Mouse (Mus musculus): ENCODE measurements at regions not wholly inside any gene's neighbourhood (a gene's known extent, or its start where the extent isn't known, plus 50 kb on each side); places are given as distances from the start of the nearest gene placed in this dataset.
"Not testable (repeated sequence)": the region's sequence is repeated elsewhere in the genome, so short reads cannot be mapped to it uniquely, and the experiment has no call there.

DNA sequence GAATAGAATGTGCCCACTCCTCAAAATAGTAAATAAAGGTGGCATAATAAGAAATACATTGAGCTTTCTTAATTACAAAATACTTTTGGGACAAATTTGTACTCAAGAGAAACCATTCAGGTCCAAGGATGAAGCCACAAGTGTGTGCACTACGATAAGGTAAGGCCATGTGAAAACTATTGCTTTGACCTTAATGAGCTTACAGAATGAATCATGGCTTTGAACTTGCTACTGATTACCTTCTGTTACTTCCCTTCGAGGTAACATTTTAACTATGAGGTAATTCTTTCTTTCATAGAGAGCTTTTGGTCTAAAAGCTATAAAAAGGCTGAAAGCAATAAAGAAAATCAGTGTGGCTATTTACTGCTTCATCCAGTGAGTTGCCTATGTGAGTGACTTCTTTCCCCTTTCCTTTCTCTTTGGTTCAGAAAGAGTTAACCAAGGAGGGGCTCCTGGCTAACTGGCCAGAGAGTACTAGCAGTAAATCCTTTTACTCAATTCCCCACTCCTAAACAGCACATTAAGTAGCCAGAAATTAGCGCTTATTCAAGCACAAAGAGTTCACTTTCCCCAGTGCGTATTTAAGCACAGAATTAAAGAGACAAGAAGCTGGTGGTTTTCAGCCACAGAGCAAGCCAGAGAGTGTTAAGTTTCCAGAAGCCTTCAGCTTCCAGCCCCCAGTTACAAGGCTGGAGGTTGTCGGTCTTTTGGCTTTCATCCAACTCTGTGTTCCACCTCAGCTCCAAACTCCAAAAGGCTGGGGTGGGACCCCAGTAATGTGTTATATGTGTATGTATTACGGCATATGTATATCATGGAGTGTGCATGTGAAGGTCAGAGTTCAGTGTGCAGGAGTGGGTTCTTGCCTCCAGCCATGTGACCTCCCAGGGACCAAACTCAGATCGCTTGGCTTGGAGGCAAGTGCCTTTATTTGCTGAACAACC, 194.3 kb upstream of the Gm10131 start:
- DNase-seq (ENCODE audit: low spot score in 2 of 2), result no peak

DNA sequence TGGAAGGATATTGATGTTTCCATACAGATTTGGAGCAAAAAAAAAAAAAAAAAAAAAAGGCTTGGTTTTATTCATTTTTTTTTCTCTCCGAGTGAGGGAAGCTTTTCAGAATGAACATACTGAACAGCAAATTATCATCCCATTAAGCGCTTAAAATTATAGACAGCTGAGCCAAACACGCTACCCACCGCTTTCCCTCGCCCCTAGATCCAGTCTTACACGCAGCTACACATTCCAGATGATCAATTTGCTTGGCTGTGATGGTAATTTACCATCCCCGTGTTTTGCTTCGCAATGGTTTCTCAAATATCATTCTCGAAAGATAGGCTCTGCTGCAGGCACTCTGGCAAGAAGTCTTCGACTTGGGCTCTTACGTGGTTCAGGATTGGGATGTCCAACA, 192.3 kb upstream of the Gm10131 start:
- no peak for DNase-seq (ENCODE audit: low spot score in 2 of 2)

GRCm38 (mm10) chr8:34300331-34300903, 188.9 kb upstream of the Gm10131 start:
- DNase-seq (ENCODE audit: low spot score in 2 of 2), result no peak

DNA sequence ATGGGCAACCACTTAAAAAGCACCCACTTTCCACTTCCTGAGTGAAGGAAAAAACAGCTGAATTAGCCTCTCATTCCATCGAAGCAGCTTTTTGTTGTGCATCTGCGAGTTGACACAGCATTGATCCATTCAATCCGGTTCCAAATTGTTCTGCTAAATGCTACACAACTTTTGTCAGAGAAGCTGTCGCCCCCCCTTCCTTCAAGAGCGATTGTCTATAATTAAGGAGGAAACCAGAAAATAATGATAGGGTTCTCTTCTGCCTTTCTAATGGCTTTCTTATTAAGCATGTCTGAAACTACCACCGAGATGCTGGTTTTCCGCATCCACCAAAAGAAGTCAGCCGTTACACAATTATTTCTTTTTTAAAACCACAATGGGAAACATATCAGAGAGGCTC, 183.2 kb upstream of the Gm10131 start:
- DNase-seq (ENCODE audit: low spot score in 2 of 2), result no peak

DNA sequence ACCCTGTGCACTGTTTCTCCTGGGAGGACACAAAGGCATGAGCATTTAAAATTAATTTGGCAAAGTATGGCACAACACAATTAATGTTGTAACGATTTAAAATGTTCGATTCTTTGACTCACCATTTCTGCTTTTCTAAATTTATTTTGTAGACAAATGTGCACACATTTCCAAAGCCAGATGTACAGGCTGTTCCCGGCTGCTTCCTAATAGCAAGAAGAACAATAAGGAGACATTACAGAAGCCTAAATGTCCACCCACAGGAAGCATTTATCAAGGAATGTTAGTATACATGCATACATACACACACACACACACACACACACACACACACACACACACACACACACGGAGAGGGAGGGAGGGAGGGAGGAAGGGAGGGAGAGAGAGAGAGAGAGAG, 179.1 kb upstream of the Gm10131 start:
- no peak for DNase-seq (ENCODE audit: low spot score in 2 of 2)

DNA sequence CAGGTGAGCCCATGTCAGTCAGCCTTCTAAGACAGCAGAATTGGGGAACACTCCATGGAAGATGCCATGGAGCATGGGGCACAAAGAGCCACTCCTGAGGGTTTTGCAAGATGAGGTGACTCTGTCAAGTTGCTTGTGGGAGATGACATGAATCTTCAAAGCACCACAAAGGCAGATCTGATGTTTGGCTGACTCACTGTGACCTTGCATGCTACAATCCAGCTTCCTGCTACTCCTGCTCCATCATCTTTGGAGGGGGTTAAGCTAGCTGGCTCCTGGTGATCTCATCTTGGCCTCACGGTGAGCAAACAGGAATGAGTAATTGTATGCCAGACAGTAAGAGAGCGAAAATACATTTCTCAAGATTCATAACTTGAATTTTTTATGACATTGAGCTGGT, 176.3 kb upstream of the Gm10131 start:
- DNase-seq (ENCODE audit: low spot score in 2 of 2), result no peak

DNA sequence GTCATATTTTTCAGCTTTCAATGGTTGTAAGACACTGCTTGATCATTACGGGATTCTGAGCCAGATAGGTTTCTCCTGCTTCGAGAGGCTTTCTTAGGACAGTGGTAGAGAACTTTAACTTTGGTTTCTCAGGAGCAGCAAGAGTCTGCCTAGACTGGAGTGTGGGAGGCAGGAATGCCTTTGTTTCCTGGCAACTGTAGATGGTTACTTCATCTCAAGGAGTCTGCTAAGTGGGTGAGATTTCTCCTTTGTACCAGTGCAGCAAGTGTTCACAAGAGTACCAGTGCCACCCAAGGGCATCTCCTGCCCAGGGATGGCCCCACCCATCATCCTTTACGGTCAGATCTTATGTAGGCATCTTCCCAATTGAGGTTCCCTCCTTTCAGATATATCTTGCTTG, 173.0 kb upstream of the Gm10131 start:
- DNase-seq (ENCODE audit: low spot score in 2 of 2), result no peak

- DNase-seq (ENCODE audit: low spot score in 2 of 2), result no peak
Observed at GRCm38 (mm10) chr8:34280433-34280832, 168.9 kb upstream of the Gm10131 start.

DNA sequence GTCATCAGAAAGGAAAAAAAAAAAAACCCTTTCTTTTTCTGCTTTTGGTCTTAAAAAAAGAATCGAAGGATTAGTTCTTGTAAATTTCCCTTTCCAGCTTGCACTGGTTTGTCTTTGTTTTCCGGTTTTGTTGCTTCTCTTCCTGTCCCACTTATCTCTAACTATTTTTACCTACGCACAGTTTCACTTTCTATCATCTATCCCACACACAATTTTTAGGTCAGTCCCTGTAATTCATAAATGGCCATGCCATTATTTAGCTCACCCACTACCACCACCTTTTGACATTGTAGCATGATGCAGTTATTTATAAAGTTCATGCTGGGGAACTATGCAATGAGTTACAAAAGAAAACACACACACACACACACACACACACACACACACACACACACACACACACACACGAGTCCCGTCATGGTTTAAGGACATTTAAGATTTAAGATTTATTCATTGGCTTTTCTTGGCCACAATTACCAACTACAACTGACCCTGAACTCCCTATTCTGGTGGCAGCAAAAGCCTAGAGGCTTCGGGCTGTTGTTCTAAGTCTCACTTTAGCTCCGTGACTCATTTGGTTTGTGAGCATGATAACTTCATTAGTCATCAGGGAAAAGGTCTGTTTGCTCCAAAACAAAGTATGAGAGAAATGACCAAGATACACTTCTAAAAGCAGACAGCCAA, 164.6 kb upstream of the Gm10131 start:
- DNase-seq (ENCODE audit: low spot score in 2 of 2), result no peak

DNA sequence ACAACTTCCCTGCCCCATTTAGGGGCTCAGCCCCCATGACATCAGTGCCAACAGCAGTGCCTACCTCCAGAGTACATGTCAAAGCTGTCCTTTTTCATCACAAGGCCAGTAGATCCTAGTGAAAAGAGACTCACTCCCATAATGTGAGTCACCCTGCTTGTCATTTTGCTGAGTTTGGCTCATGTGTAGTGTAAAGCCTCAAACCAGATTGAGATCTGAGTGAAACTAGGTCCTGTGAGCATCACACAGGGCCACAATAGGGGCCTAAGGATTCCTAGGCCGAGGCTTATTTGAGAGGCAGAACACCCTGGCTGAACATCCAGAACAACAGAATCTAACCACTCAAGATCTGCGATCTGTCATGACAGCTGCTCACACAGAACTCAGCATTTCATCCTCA, 163.3 kb upstream of the Gm10131 start:
- DNase-seq (ENCODE audit: low spot score in 2 of 2), result not testable (repeated sequence)

DNA sequence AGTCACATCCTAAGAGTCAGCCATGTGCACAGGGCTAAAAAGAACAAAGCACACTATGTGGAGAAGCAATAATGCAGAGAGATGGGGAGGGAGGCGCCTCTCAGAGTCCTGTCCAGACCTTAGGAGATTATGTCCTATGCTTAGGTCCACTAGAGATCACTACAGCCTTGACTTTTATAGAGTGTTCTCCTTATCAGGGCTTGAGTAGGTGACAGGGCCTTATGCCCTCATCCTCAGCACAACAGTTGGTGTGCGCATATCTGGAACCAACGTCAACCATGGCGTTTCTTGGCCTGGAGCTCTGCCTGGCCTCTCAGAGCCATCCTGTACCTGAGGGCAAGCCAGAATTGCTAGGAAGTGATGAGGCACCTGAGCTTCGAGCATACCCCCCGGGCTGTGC, 162.6 kb upstream of the Gm10131 start:
- DNase-seq (ENCODE audit: low spot score in 2 of 2), result no peak

GRCm38 (mm10) chr8:34269848-34270247, 158.3 kb upstream of the Gm10131 start:
- no peak for DNase-seq (ENCODE audit: low spot score in 2 of 2)

DNA sequence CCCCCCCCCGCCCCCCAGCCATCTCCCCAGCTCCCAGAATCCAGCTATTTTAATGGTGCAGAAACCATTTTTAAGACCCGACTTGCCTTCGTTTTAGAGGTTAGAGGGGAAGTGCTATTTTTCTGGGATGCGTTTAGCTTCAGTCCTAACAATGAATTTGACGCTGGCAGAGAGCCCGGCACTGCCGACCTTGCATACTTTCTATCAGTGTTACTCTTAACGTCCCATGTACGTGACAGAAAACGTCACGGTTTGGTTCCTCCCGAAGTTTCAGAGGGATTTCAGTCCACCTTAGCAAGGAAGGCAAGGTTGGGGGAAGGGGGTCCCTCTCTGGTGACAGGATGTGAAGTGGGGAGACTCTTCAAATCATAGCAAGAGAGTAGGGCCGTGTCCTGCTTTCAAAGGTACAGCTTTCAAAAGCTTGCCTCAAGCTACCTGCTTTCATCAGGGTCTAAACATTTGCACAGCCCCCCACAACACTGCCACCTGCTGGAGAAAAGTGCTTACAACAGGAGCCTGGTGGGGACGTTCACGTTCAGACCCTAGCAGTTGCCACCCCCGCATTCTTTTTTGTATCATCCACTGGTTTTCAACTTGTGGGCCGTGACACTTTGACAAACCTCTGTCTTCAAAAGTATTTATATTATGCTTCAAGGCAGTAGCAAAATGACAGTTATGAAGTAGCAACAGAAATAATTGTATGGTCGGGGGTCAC, 157.4 kb upstream of the Gm10131 start:
- DNase-seq (ENCODE audit: low spot score in 2 of 2), result no peak

- DNase-seq (ENCODE audit: low spot score in 2 of 2), result no peak
Observed at GRCm38 (mm10) chr8:34254978-34255377, 143.4 kb upstream of the Gm10131 start.

- no peak for DNase-seq (ENCODE audit: low spot score in 2 of 2)
Observed at GRCm38 (mm10) chr8:34251934-34252333, 140.4 kb upstream of the Gm10131 start.

DNA sequence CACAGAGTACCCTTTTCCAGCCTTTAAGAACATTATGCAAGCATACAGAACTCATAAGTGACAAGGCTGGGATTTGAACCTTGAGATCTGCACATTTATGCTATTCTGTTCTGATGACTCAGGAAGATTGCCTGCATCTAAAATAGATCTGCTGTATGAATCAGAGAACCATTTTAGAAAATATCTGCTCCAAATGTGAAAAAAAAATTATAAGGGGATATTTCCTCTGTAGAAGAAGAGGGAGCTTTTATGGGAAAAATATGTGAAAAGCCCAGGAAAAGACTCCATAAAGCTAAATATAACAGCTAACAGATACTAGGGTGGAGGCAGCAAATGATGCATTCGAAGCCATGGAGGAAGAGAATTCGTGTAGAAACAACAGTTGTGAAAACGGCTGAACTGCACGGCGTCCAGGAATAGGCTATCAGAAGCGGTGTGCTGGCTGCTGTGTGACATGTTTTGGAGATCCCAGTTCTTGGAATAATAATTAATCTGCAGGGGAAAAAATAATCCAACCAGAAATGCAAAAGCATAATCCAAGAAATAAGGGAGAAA, 127.9 kb upstream of the Gm10131 start:
- no peak for DNase-seq (ENCODE audit: low spot score in 2 of 2)

- DNase-seq (ENCODE audit: low spot score in 2 of 2), result no peak
Observed at GRCm38 (mm10) chr8:34233705-34234104, 122.2 kb upstream of the Gm10131 start.

DNA sequence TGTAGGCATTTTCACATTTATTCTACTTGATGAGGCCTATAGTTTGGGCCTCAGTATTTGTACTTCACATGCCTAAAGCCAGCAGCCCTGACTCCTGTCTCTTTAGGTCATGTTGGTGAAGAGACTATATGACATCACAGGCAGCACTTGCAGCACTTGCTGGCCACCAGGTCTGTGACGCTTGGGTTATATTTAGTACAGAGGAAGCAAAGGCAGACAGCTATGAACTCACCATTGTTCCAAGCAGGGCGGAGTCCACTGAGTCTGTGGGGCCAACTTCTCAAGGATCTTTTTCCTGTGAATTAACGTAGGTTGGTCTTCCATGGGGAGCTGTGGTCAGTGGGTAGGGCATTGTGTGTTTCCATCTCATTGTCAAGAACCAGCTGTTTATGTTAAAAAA, 117.9 kb upstream of the Gm10131 start:
- no peak for DNase-seq (ENCODE audit: low spot score in 2 of 2)

- no peak for DNase-seq (ENCODE audit: low spot score in 2 of 2)
Observed at GRCm38 (mm10) chr8:34225011-34225890, 113.7 kb upstream of the Gm10131 start.

DNA sequence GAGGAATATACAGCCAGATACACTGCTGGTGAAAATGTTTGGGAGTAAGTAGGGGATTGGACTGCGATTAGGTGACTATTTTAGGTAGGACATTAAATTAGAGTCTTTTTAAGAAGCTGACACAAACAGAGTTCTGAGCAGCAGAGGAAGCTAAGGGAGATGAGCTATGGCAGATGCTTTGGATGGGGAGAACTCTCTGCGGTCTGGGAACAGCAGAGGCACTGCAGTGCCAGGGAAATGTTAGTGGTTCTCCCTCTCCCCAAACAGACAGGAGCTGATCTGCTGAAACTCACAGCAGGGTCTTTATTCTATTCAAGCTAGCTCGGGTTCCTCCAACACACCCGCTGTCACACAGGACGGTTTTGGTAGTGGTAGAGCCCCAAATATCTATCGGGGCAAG, 110.7 kb upstream of the Gm10131 start:
- no peak for DNase-seq (ENCODE audit: low spot score in 2 of 2)

All from spleen, postnatal 10 days (tissue).